Mouse (Mus musculus) spleen, adult 2 months (tissue): ENCODE data around the gene Ninj1.

Experiments used
- CTCF ChIP-seq: fragments of 200-500 bp; IDR thresholded peaks from 2 replicates; pipeline ENCODE4 v1.5.1; 2011; ENCODE audit warnings: mild to moderate bottlenecking, inconsistent platforms; ENCODE audit not compliant: insufficient read depth, insufficient read length, insufficient replicate concordance; ENCODE audit errors: extremely low read depth
- POLR2A ChIP-seq: fragments of 200-500 bp; IDR thresholded peaks from 2 replicates; pipeline ENCODE4 v1.6.1; 2011; ENCODE audit warnings: low read depth, low read length, inconsistent platforms

DNA sequence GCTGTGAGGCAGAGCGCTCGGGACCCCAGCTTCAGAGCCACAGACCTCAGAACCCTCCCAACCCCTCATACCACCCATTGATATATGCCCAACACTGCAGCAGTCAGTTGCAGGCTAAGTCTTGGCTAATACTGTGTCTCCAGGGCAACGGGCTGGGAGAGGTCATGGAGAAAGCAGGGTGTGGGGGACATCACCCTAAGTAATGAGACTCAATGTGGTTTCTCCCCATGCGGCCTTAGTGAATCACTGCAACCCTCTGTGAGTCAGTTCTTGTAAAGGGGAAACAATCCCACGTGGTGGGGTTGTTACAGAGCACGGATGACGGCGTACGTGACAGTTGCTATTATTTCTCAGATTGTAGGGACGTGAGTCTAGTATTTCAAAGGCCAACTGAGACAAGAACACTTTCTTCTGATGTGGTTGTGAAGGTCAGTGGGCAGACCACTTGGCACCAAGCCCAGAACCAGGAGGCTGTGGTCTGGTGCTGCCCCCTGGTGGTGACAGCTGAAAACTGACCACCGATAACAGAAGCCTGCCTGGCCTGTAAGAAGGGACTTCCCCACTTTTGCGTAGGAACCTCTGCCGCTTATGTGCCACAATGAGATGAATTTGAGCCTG is 18.2 kb downstream of the Ninj1 start:
- TF ChIP-seq CTCF (peak; percentile 90), POLR2A (no peak)
